8 mouse cellular contexts compared by ENCODE assay signal in genomic region chr4:134129482-134129881, GRCm38 (mm10). TPM values are rescaled to one million over a fixed set of nuclear protein-coding genes. Genes with fewer than 3 reads are reported as not detected.
DNase-seq lines count a peak whose midpoint lies in the region; ATAC-seq lines count a peak whose summit lies in the region.

No protein-coding gene starts in this region.

- H3K27me3 ChIP-seq in neural tube, embryonic 11.5 days (ENCODE audit: control insufficient read depth, insufficient read depth, low read length) = no peaks in the 10 kb centered on the region
- H3K27me3 ChIP-seq in forebrain, embryonic 11.5 days (ENCODE audit: control insufficient read depth, insufficient read depth, low read length) = no peaks in the 10 kb centered on the region
- H3K27me3 ChIP-seq in limb, embryonic 10.5 days (ENCODE audit: low read depth, poor library complexity, severe bottlenecking) = no peaks in the 10 kb centered on the region
- no peaks in the 10 kb centered on the region for H3K27me3 ChIP-seq in midbrain, embryonic 10.5 days (ENCODE audit: low read depth, poor library complexity, severe bottlenecking)

- H3K9me3 ChIP-seq in neural tube, embryonic 11.5 days (ENCODE audit: control insufficient read depth, low read length) = no peaks in the 10 kb centered on the region
- no peaks in the 10 kb centered on the region for H3K9me3 ChIP-seq in forebrain, embryonic 11.5 days (ENCODE audit: control insufficient read depth, low read length)
- no peaks in the 10 kb centered on the region for H3K9me3 ChIP-seq in limb, embryonic 10.5 days (replicated peaks)
- no peaks in the 10 kb centered on the region for H3K9me3 ChIP-seq in midbrain, embryonic 10.5 days (replicated peaks)

- 40% methylated on average over 6 of the region's 6 CpGs for WGBS in neural tube, embryonic 11.5 days
- WGBS in forebrain, embryonic 11.5 days = 59% methylated on average over 6 of the region's 6 CpGs
- 38% methylated on average over 6 of the region's 6 CpGs for WGBS in limb, embryonic 10.5 days
- 56% methylated on average over 6 of the region's 6 CpGs for WGBS in midbrain, embryonic 10.5 days

- peak overlapping the region; percentile 84; the same call in 1 of the 2 replicates for H3K4me2 ChIP-seq in neural tube, embryonic 11.5 days (ENCODE audit: low read depth)
- H3K4me2 ChIP-seq in forebrain, embryonic 11.5 days (ENCODE audit: low read depth, low read length, severe bottlenecking) = peak overlapping the region; percentile 80; the same call in 1 of the 2 replicates

- no peak for DNase-seq in neural tube, embryonic 11.5 days (ENCODE audit: low spot score)
- DNase-seq in neural tube, embryonic 10.5 days (ENCODE audit: extremely low spot score, low spot score) = no peak
- DNase-seq in forebrain, embryonic 11.5 days (ENCODE audit: low spot score) = no peak
- peak; percentile 31 for DNase-seq in limb, embryonic 10.5 days (ENCODE audit: low spot score)
- no peak for DNase-seq in midbrain, embryonic 10.5 days (ENCODE audit: low spot score)
- no peak for DNase-seq in cerebellum, adult 8-10 months
- no peak for DNase-seq in gastrocnemius, adult 8-10 months (ENCODE audit: low spot score in 2 of 2)
- no peak for DNase-seq in ovary, postnatal 36 days (ENCODE audit: low spot score)

- no peak overlapping the region for H3K27ac ChIP-seq in neural tube, embryonic 11.5 days (ENCODE audit: low read depth, low read length)
- no peak overlapping the region for H3K27ac ChIP-seq in forebrain, embryonic 11.5 days (ENCODE audit: low read depth, low read length)
- H3K27ac ChIP-seq in limb, embryonic 10.5 days = peak overlapping the region; percentile 90
- H3K27ac ChIP-seq in midbrain, embryonic 10.5 days (replicated peaks) = no peak overlapping the region

- peaks cover 14% of the 10 kb centered on the region for H3K4me1 ChIP-seq in neural tube, embryonic 11.5 days (ENCODE audit: control insufficient read depth, insufficient read depth, low read length)
- peaks cover 12% of the 10 kb centered on the region; the same call in 1 of the 2 replicates for H3K4me1 ChIP-seq in forebrain, embryonic 11.5 days (replicated peaks; ENCODE audit: control insufficient read depth, insufficient read depth, low read length)
- H3K4me1 ChIP-seq in limb, embryonic 10.5 days = peaks cover 41% of the 10 kb centered on the region
- peaks cover 34% of the 10 kb centered on the region for H3K4me1 ChIP-seq in midbrain, embryonic 10.5 days

- H3K4me3 ChIP-seq in neural tube, embryonic 11.5 days (ENCODE audit: low read depth, low read length) = peak overlapping the region; percentile 84
- H3K4me3 ChIP-seq in forebrain, embryonic 11.5 days (ENCODE audit: low read depth, low read length) = no peak overlapping the region
- peak overlapping the region; percentile 87 for H3K4me3 ChIP-seq in limb, embryonic 10.5 days
- peak overlapping the region; percentile 84 for H3K4me3 ChIP-seq in midbrain, embryonic 10.5 days

- H3K9ac ChIP-seq in neural tube, embryonic 11.5 days (ENCODE audit: low read length) = no peak overlapping the region
- no peak overlapping the region; the same call in 1 of the 2 replicates for H3K9ac ChIP-seq in forebrain, embryonic 11.5 days (ENCODE audit: low read length)

- H3K36me3 ChIP-seq in neural tube, embryonic 11.5 days (ENCODE audit: control insufficient read depth, insufficient read depth, low read length) = peaks cover 3% of the 10 kb centered on the region; the same call in 1 of the 2 replicates
- H3K36me3 ChIP-seq in forebrain, embryonic 11.5 days (ENCODE audit: control insufficient read depth, insufficient read depth, low read length) = no peaks in the 10 kb centered on the region
- peaks cover 43% of the 10 kb centered on the region for H3K36me3 ChIP-seq in limb, embryonic 10.5 days
- H3K36me3 ChIP-seq in midbrain, embryonic 10.5 days = peaks cover 38% of the 10 kb centered on the region

- no peak for ATAC-seq in neural tube, embryonic 11.5 days (ENCODE audit: insufficient read depth, low FRiP score, low TSS enrichment)
- no peak for ATAC-seq in forebrain, embryonic 11.5 days (replicated peaks; ENCODE audit: low FRiP score)

RNA-seq across cellular contexts. Expression of gene Sh3bgrl3, which starts 0.9 kb away (rescaled TPM):
- polyA plus RNA-seq in neural tube, embryonic 11.5 days (2014; fragmentation: Nextera tagmentation; extraction: Ambion mirVana) = 295 and 314 TPM in 2 replicates
- 264 and 278 TPM in 2 replicates for polyA plus RNA-seq in forebrain, embryonic 11.5 days (2014; fragmentation: Nextera tagmentation; extraction: Ambion mirVana)
- 280 and 308 TPM in 2 replicates for polyA plus RNA-seq in limb, embryonic 10.5 days (2016; fragmentation: Nextera tagmentation; extraction: Ambion mirVana)
- 302 and 324 TPM in 2 replicates for polyA plus RNA-seq in midbrain, embryonic 10.5 days (2016; fragmentation: Nextera tagmentation; extraction: Ambion mirVana)
- total RNA-seq in gastrocnemius, adult 8-10 months (2022) = 10 to 100 TPM in 3 of 4 experiments, 1 to 10 TPM in 1; 9.0 to 16.5 (median 13.4) TPM

RNA-seq across cellular contexts. Expression of gene Ubxn11, which starts 27.1 kb away (rescaled TPM):
- polyA plus RNA-seq in neural tube, embryonic 11.5 days (2014; fragmentation: Nextera tagmentation; extraction: Ambion mirVana) = 4.7 and 7.1 TPM in 2 replicates
- 6.6 and 7.0 TPM in 2 replicates for polyA plus RNA-seq in forebrain, embryonic 11.5 days (2014; fragmentation: Nextera tagmentation; extraction: Ambion mirVana)
- 5.1 and 6.5 TPM in 2 replicates for polyA plus RNA-seq in limb, embryonic 10.5 days (2016; fragmentation: Nextera tagmentation; extraction: Ambion mirVana)
- 4.8 and 6.5 TPM in 2 replicates for polyA plus RNA-seq in midbrain, embryonic 10.5 days (2016; fragmentation: Nextera tagmentation; extraction: Ambion mirVana)
- 1 to 10 TPM; 1.0 to 2.3 (median 1.9) TPM for total RNA-seq in gastrocnemius, adult 8-10 months (2022)

RNA-seq across cellular contexts. Expression of gene Cd52, which starts 34.6 kb away (rescaled TPM):
- 5.7 and 6.4 TPM in 2 replicates for polyA plus RNA-seq in neural tube, embryonic 11.5 days (2014; fragmentation: Nextera tagmentation; extraction: Ambion mirVana)
- polyA plus RNA-seq in forebrain, embryonic 11.5 days (2014; fragmentation: Nextera tagmentation; extraction: Ambion mirVana) = 2.5 and 2.6 TPM in 2 replicates
- 2.4 and 3.9 TPM in 2 replicates for polyA plus RNA-seq in limb, embryonic 10.5 days (2016; fragmentation: Nextera tagmentation; extraction: Ambion mirVana)
- polyA plus RNA-seq in midbrain, embryonic 10.5 days (2016; fragmentation: Nextera tagmentation; extraction: Ambion mirVana) = 5.1 TPM in 2 replicates
- total RNA-seq in gastrocnemius, adult 8-10 months (2022) = under 1 TPM in 1 of 4 experiments, not detected in 3; 0.85 TPM

RNA-seq across cellular contexts. Expression of gene Cep85, which starts 57.4 kb away (rescaled TPM):
- polyA plus RNA-seq in neural tube, embryonic 11.5 days (2014; fragmentation: Nextera tagmentation; extraction: Ambion mirVana) = 30.0 and 30.6 TPM in 2 replicates
- 30.1 and 33.8 TPM in 2 replicates for polyA plus RNA-seq in forebrain, embryonic 11.5 days (2014; fragmentation: Nextera tagmentation; extraction: Ambion mirVana)
- polyA plus RNA-seq in limb, embryonic 10.5 days (2016; fragmentation: Nextera tagmentation; extraction: Ambion mirVana) = 27.1 and 29.1 TPM in 2 replicates
- 33.7 and 35.9 TPM in 2 replicates for polyA plus RNA-seq in midbrain, embryonic 10.5 days (2016; fragmentation: Nextera tagmentation; extraction: Ambion mirVana)
- 10 to 100 TPM; 46.5 to 67.7 (median 55.8) TPM for total RNA-seq in gastrocnemius, adult 8-10 months (2022)
